Mouse (Mus musculus) hindbrain, embryonic 13.5 days (tissue): ENCODE results near the gene Prkacb. TPM values are rescaled to one million over a fixed set of nuclear protein-coding genes. Genes with fewer than 3 reads are reported as not detected.

Experiments
- ATAC-seq: fragments of 200-750 bp; cut with Nextera tagmentation; 2 replicates; pipeline ENCODE4 v1.8.0; 2017; ENCODE audit warnings: moderate TSS enrichment; ENCODE audit not compliant: low FRiP score
- H3K27ac ChIP-seq: fragments of 300-500 bp; sonication (generic); 2 replicates; pipeline ENCODE4 v1.5.1; 2015; ENCODE audit warnings: inconsistent platforms, mild to moderate bottlenecking, moderate library complexity
- H3K27me3 ChIP-seq: fragments of 300-500 bp; sonication (generic); 2 replicates; pipeline ENCODE4 v1.6.1; 2015; ENCODE audit warnings: mild to moderate bottlenecking, inconsistent platforms
- H3K36me3 ChIP-seq: fragments of 300-500 bp; sonication (generic); 2 replicates; pipeline ENCODE4 v1.6.1; 2015; ENCODE audit warnings: mild to moderate bottlenecking, inconsistent platforms
- H3K4me1 ChIP-seq: fragments of 300-500 bp; sonication (generic); replicated peaks from 2 replicates; pipeline ENCODE4 v1.6.1; 2015; ENCODE audit warnings: inconsistent platforms
- H3K4me2 ChIP-seq: fragments of 300-500 bp; sonication (generic); 2 replicates; pipeline ENCODE4 v1.6.1; 2015; ENCODE audit warnings: inconsistent platforms, mild to moderate bottlenecking, moderate library complexity
- H3K4me3 ChIP-seq: fragments of 300-500 bp; sonication (generic); 2 replicates; pipeline ENCODE4 v1.5.1; 2015; ENCODE audit warnings: mild to moderate bottlenecking, inconsistent platforms
- H3K9ac ChIP-seq: fragments of 300-500 bp; sonication (generic); 2 replicates; pipeline ENCODE4 v1.6.1; 2015; ENCODE audit warnings: mild to moderate bottlenecking, inconsistent platforms
- H3K9me3 ChIP-seq: fragments of 300-500 bp; sonication (generic); 2 replicates; pipeline ENCODE4 v1.6.1; 2016; ENCODE audit warnings: inconsistent platforms
- WGBS: fragments of 180-500 bp; shearing (Covaris S2); methylation state at CpG from one replicate; pipeline ENCODE4 v1.1.7; 2015; 5-methylcytosine and 5-hydroxymethylcytosine counted together
- polyA plus RNA-seq: library from polyadenylated mRNA; unstranded; fragments of >200 nt; fragmentation: Nextera tagmentation; extraction: Ambion mirVana; gene quantifications from 2 replicates; pipeline ENCODE4 v1.2.1, GENCODE M21; 2015

Prkacb gene
- polyA plus RNA-seq, 1 experiment from 2014 or later: 140 TPM

DNA sequence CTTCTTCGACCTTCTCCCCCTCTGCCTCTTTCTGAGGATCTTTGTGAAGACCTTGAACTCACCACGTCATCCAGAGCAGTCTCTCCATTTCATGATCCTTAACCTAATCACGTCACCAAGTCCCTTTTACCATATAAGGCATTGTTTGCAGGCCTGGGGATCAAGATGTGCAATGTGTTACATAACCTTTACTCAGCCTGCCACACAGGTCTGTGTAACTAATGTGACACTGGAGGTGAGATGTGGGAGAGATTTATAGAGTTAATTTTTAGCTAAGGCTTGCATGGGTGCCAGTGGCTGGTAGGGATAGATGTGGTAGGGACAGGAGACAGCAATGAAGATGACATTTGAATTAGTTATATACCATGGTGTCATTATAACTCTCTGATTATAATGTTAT lies 104.4 kb downstream of the Prkacb start:
- WGBS: 86% methylated on average over 3 of the region's 3 CpGs
- Histone ChIP-seq H3K9me3 (no peaks in the 10 kb centered on the region), H3K9ac (no peak overlapping the region), H3K4me3 (no peak overlapping the region), H3K4me2 (no peak overlapping the region), H3K4me1 (no peaks in the 10 kb centered on the region), H3K36me3 (no peaks in the 10 kb centered on the region), H3K27ac (no peak overlapping the region), H3K27me3 (no peaks in the 10 kb centered on the region)
- ATAC-seq: no peak

DNA sequence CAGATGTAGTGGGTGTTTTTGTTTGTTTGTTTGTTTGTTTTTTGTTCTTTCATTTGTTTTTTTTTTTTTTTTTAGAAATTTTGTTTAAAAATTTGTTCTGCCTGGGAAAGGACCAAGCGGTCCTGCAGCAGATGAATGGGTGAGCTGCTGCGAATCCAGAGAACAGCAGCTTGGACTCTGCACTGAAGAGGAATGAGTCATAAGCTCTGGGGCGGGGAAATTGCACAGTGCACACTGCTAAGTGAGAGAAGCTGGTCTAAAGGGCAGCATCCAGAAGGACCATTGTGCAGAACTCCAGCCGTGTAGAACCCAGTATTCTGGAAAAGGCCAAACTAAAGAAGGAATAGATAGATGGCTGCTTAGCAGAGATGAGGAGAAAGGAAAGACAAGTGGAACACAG lies 108.7 kb downstream of the Prkacb start:
- WGBS: 92% methylated on average over 4 of the region's 4 CpGs
- ATAC-seq: no peak
- H3K27ac ChIP-seq: no peak overlapping the region
- H3K9me3 ChIP-seq: no peaks in the 10 kb centered on the region
- H3K9ac ChIP-seq: no peak overlapping the region
- no peak overlapping the region for H3K4me3 ChIP-seq
- H3K4me1 ChIP-seq: 0 out of 2 replicates have a peak, but pooled peaks cover under 1% of the 10 kb centered on the region
- H3K27me3 ChIP-seq: no peaks in the 10 kb centered on the region
- no peaks in the 10 kb centered on the region for H3K36me3 ChIP-seq
- no peak overlapping the region for H3K4me2 ChIP-seq

- Histone ChIP-seq H3K4me2 (no peak overlapping the region), H3K27ac (no peak overlapping the region), H3K9ac (no peak overlapping the region), H3K4me3 (no peak overlapping the region), H3K27me3 (no peaks in the 10 kb centered on the region), H3K36me3 (no peaks in the 10 kb centered on the region), H3K9me3 (no peaks in the 10 kb centered on the region), H3K4me1 (peaks cover 8% of the 10 kb centered on the region; the same call in 1 of the 2 replicates)
- no peak for ATAC-seq
- WGBS: 82% methylated on average over 11 of the region's 11 CpGs
Observed at GRCm38 (mm10) chr3:146700051-146700450, 112.7 kb downstream of the Prkacb start.

- H3K27ac ChIP-seq: peak overlapping the region; percentile 35; the same call in 1 of the 2 replicates
- no peak for ATAC-seq
Observed at GRCm38 (mm10) chr3:146698982-146699381, 113.8 kb downstream of the Prkacb start.

DNA sequence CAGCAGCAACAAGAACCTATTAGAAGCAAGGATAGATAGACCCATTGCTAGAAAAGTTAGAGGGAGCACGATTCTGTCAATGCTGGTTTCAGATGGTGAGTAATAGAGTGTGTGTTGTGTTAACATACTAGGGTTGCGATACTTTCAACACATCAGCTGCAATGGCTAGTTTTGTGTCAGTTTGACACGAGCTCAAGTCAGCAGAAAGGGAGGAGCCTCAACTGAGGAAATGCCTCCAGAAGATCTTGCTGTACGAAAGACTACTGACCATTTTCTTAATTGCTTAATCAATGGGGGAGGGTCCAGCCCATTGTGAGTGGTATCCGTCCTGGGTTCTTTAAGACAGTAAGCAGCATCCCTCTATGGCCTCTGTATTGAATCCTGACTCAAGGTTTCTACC lies 120.2 kb downstream of the Prkacb start:
- no peak overlapping the region for H3K4me3 ChIP-seq
- H3K4me1 ChIP-seq: no peaks in the 10 kb centered on the region
- H3K27me3 ChIP-seq: no peaks in the 10 kb centered on the region
- 81% methylated on average over 5 of the region's 5 CpGs for WGBS
- H3K36me3 ChIP-seq: no peaks in the 10 kb centered on the region
- no peaks in the 10 kb centered on the region for H3K9me3 ChIP-seq
- H3K4me2 ChIP-seq: no peak overlapping the region
- no peak overlapping the region for H3K9ac ChIP-seq
- H3K27ac ChIP-seq: no peak overlapping the region
- no peak for ATAC-seq

More at GRCm38 (mm10) chr3:146698982-146699381, 113.8 kb downstream of the Prkacb start:
- H3K9me3 ChIP-seq: no peaks in the 10 kb centered on the region
- no peak overlapping the region for H3K4me3 ChIP-seq
- H3K9ac ChIP-seq: 0 out of 2 replicates have a peak overlapping the region, but pooled peaks have one; percentile 29
- peaks cover 8% of the 10 kb centered on the region; the same call in 1 of the 2 replicates for H3K4me1 ChIP-seq
- H3K27me3 ChIP-seq: no peaks in the 10 kb centered on the region
- no peaks in the 10 kb centered on the region for H3K36me3 ChIP-seq
- 47% methylated on average over 11 of the region's 11 CpGs for WGBS
- H3K4me2 ChIP-seq: no peak overlapping the region

DNA sequence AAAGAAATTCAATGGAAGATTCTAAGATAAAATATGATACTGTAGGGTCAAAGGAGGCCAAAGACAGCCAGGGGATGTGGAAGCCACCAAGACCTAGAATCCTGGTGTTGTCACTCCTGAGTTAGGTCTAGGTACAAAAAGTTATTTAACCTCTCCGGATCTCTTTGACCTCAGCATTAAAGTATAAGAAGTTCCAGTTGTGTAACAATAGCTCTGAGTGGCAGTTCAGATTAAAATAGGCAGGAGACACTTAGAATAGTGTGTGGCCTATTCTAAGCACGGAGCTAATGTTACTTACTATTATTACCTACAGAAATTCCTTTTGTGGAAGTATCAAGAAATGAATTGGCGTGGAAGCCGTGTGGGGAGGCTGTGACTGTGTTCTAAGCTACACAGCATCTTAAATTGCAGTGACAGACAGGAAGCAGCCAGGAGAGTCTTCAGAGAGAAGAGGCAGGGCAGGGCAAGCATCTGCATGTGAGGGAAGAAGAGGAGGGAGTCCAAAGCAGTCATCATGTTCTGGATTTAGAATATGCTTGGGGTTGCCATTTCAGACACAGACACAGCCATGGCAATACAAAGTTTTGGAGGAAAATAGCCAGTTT lies 125.6 kb downstream of the Prkacb start:
- 86% methylated on average over 4 of the region's 4 CpGs for WGBS
- Histone ChIP-seq H3K4me2 (no peak overlapping the region), H3K4me3 (no peak overlapping the region), H3K27me3 (peaks cover 21% of the 10 kb centered on the region; the same call in 1 of the 2 replicates), H3K4me1 (peaks cover 10% of the 10 kb centered on the region), H3K36me3 (no peaks in the 10 kb centered on the region), H3K27ac (no peak overlapping the region), H3K9me3 (no peaks in the 10 kb centered on the region), H3K9ac (no peak overlapping the region)
- ATAC-seq: no peak

GRCm38 (mm10) chr3:146686428-146686827 lies 126.4 kb downstream of the Prkacb start:
- H3K27me3 ChIP-seq: peaks cover 21% of the 10 kb centered on the region; the same call in 1 of the 2 replicates
- no peak overlapping the region for H3K4me2 ChIP-seq
- ATAC-seq: no peak
- no peaks in the 10 kb centered on the region for H3K9me3 ChIP-seq
- H3K36me3 ChIP-seq: no peaks in the 10 kb centered on the region
- H3K4me3 ChIP-seq: no peak overlapping the region
- 90% methylated on average over 8 of the region's 8 CpGs for WGBS
- no peak overlapping the region for H3K27ac ChIP-seq
- H3K4me1 ChIP-seq: peaks cover 10% of the 10 kb centered on the region
- no peak overlapping the region for H3K9ac ChIP-seq

DNA sequence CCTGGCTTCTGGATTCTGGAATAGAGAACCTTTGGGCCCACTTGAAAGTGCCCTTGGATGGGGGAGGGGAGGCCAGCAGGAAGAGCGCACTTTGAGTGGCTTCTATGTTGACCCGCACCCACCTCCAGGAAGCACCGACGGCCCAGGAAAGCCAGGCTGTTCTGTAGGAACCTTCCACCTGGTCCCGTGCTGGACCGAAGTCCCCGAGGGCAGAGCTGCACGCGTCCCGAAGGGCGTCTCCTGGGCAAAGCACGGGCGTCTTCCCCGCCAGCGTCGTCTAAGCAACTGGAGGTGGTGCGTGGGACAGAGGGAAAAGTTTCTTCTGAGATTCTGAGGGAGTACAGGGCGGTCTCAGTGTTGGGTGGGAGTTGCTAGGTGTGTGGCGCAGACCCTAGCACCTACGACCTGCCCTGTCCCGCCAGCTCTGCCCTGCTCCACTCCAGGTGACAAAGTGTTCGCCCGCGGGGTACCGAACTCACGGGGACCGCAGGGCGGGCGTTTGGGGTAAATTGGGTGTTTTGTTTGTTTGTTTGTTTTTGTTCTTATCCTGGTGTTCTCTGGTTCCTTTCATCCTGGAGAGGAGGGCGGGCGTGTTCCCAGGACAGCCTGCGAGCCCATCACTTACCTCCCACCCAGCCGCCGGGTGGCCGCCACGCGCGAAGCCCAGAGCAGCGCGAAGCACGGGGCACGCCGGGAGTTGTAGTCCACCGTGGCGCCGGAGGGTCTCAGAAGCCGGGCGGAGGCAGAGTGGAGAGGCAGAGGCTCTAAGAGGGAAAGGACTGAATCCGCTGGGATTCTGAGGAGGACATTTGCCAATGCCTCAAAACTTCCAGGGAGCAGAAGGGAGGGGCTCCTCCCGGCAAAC lies 127.7 kb downstream of the Prkacb start, which contains the start of gene Samd13:
Samd13 (minus strand) TSS at position 782 of the 865 bp plus-strand sequence.
- WGBS: 3% methylated on average over 50 of the region's 50 CpGs
- ATAC-seq: peak; percentile 95

DNA sequence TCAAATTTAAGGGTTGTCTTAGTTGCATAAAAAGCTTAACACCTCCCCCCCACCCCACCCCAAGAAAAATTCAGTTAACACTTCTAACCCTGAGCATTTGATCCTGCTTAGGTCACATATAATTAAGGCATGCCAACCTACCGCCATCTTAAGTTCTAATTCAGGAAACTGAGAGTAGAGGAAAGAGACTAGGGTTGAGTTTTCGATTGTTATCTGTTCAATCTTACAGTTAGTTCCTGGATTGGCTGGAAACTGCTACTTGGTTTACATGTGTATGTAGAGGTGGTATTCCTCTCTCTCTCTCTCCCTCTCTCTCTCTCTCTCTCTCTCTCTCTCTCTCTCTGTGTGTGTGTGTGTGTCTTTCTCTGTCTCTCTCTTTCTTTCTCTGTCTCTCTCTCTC lies 129.7 kb downstream of the Prkacb start:
- peaks cover 10% of the 10 kb centered on the region for H3K4me1 ChIP-seq
- no peaks in the 10 kb centered on the region for H3K36me3 ChIP-seq
- no peaks in the 10 kb centered on the region for H3K9me3 ChIP-seq
- no peak overlapping the region for H3K4me3 ChIP-seq
- ATAC-seq: no peak
- no peak overlapping the region for H3K27ac ChIP-seq
- H3K27me3 ChIP-seq: peaks cover 21% of the 10 kb centered on the region; the same call in 1 of the 2 replicates
- H3K9ac ChIP-seq: no peak overlapping the region
- WGBS: 90% methylated on average over 2 of the region's 2 CpGs
- H3K4me2 ChIP-seq: no peak overlapping the region

More for the DNA sequence above, 127.7 kb downstream of the Prkacb start, which contains the start of gene Samd13:
- Histone ChIP-seq H3K27me3 (peaks cover 21% of the 10 kb centered on the region; the same call in 1 of the 2 replicates), H3K27ac (no peak within 1 kb of the TSS), H3K4me1 (peaks cover 10% of the 10 kb centered on the region), H3K4me3 (peak within 1 kb of the TSS; percentile 55), H3K9ac (peak within 1 kb of the TSS; percentile 69), H3K9me3 (no peaks in the 10 kb centered on the region), H3K36me3 (no peaks in the 10 kb centered on the region), H3K4me2 (peak within 1 kb of the TSS; percentile 86)

DNA sequence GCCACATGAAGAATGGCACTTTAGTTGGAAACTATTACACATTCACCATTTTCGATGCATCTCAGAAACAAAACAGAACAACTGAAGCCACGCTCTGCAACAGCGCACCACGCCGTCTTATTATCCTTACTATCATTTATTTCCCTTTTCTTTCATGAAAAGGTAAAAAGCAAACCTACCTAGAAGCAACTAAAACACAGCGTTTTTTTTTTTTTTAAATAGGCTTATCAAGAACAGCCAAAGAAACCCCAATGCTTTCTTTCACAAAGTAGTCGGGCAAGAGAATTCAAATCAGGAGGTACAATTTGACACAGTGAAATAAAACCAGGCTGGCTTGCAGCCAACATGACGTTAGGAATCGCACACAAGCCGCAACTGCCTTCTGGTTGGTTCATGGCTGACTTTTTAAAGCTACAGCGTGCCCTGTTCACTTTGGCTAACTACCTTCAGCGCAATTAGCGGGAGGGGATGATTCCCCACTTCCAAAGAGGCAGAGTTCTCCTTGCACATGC lies 130.6 kb downstream of the Prkacb start:
- Histone ChIP-seq H3K36me3 (no peaks in the 10 kb centered on the region), H3K4me3 (peak overlapping the region; percentile 19), H3K27ac (peak overlapping the region; percentile 35; the same call in 1 of the 2 replicates), H3K9ac (no peak overlapping the region), H3K4me1 (peaks cover 10% of the 10 kb centered on the region), H3K27me3 (peaks cover 21% of the 10 kb centered on the region; the same call in 1 of the 2 replicates), H3K4me2 (peak overlapping the region; percentile 44), H3K9me3 (no peaks in the 10 kb centered on the region)
- 55% methylated on average over 13 of the region's 13 CpGs for WGBS
- no peak for ATAC-seq

DNA sequence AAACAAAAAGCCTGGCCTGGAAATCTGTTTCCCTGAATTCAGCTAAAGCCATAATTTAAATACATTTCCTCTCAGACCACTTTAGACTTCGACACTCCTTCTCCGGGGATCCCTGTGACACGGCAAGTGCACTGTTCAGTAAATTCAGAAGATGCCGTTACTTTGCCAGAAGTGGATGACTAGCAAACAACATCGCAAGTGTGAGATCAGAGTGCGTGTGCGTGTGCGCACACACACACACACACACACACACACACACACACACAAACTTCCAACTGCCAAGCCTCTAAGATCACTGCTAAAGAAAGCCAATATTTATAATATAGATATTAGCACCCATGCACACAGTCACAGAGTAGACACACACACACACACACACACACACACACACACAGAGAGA lies 131.1 kb downstream of the Prkacb start:
- no peaks in the 10 kb centered on the region for H3K9me3 ChIP-seq
- 82% methylated on average over 8 of the region's 8 CpGs for WGBS

DNA sequence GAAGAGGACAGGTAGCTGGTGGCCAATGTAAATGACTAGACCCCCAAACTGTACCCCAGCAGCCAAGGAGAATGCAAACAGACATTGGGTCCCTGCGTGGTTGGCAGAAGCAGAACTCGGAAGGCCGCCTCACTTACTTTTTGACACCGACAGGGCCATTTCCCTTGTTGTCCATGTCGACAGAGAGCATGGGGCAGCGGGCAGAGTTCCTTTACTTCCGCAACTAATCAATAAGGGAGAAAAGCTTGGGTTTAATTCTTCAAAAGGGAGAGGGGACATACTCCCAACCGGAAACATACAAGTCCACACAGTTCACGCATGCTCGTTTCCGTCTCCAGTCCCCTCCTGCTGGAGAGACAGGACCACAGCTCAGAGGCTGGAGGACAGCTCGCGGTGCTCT lies 132.2 kb downstream of the Prkacb start:
- WGBS: 93% methylated on average over 13 of the region's 13 CpGs
- Histone ChIP-seq H3K4me3 (no peak overlapping the region), H3K27me3 (peaks cover 17% of the 10 kb centered on the region; the same call in 1 of the 2 replicates), H3K4me1 (peaks cover 10% of the 10 kb centered on the region), H3K9me3 (no peaks in the 10 kb centered on the region), H3K9ac (no peak overlapping the region), H3K36me3 (no peaks in the 10 kb centered on the region), H3K27ac (no peak overlapping the region), H3K4me2 (no peak overlapping the region)
- ATAC-seq: no peak

More for the DNA sequence above, 131.1 kb downstream of the Prkacb start:
- Histone ChIP-seq H3K4me1 (peaks cover 10% of the 10 kb centered on the region), H3K27ac (no peak overlapping the region), H3K27me3 (peaks cover 21% of the 10 kb centered on the region; the same call in 1 of the 2 replicates), H3K36me3 (no peaks in the 10 kb centered on the region), H3K4me3 (no peak overlapping the region), H3K9ac (no peak overlapping the region), H3K4me2 (peak overlapping the region; percentile 44)
- ATAC-seq: no peak
